Mouse (Mus musculus) ovary, postnatal 10 days (tissue): ENCODE data around the gene Ralgps1.

Experiments used
- DNase-seq: peaks from one replicate; pipeline ENCODE4 v3.0.0; 2022; ENCODE audit warnings: low spot score

The Ralgps1 gene

GRCm38 (mm10) chr2:33321641-33322040 is 49.6 kb downstream of the Ralgps1 start:
- no peak for DNase-seq

- no peak for DNase-seq
Measured at GRCm38 (mm10) chr2:33321031-33321430, 50.3 kb downstream of the Ralgps1 start.

- no peak for DNase-seq
Measured at GRCm38 (mm10) chr2:33320568-33320967, 50.7 kb downstream of the Ralgps1 start.

GRCm38 (mm10) chr2:33319934-33320333 is 51.4 kb downstream of the Ralgps1 start:
- no peak for DNase-seq

- no peak for DNase-seq
Measured at GRCm38 (mm10) chr2:33319455-33319854, 51.8 kb downstream of the Ralgps1 start.

- no peak for DNase-seq
Measured at GRCm38 (mm10) chr2:33318491-33318964, 52.8 kb downstream of the Ralgps1 start.

- peak; percentile 63 for DNase-seq
Measured at GRCm38 (mm10) chr2:33316516-33316915, 54.8 kb downstream of the Ralgps1 start.

GRCm38 (mm10) chr2:33316063-33316405 is 55.3 kb downstream of the Ralgps1 start:
- DNase-seq = no peak

- no peak for DNase-seq
Measured at GRCm38 (mm10) chr2:33315233-33316062, 55.8 kb downstream of the Ralgps1 start.

GRCm38 (mm10) chr2:33309426-33309825 is 61.9 kb downstream of the Ralgps1 start:
- no peak for DNase-seq

- DNase-seq = no peak
Measured at GRCm38 (mm10) chr2:33306565-33306964, 64.7 kb downstream of the Ralgps1 start.

GRCm38 (mm10) chr2:33303416-33303947 is 67.8 kb downstream of the Ralgps1 start:
- DNase-seq = no peak

- DNase-seq = no peak
Measured at GRCm38 (mm10) chr2:33302828-33303227, 68.5 kb downstream of the Ralgps1 start.

GRCm38 (mm10) chr2:33302405-33302804 is 68.9 kb downstream of the Ralgps1 start:
- no peak for DNase-seq

GRCm38 (mm10) chr2:33300371-33301046 is 70.8 kb downstream of the Ralgps1 start:
- DNase-seq = no peak

- no peak for DNase-seq
Measured at GRCm38 (mm10) chr2:33298928-33299327, 72.4 kb downstream of the Ralgps1 start.

- no peak for DNase-seq
Measured at GRCm38 (mm10) chr2:33295115-33295514, 76.2 kb downstream of the Ralgps1 start.

- DNase-seq = no peak
Measured at GRCm38 (mm10) chr2:33292057-33292456, 79.2 kb downstream of the Ralgps1 start.

GRCm38 (mm10) chr2:33290491-33290890 is 80.8 kb downstream of the Ralgps1 start:
- no peak for DNase-seq

GRCm38 (mm10) chr2:33288837-33289236 is 82.4 kb downstream of the Ralgps1 start:
- DNase-seq = no peak

- DNase-seq = no peak
Measured at GRCm38 (mm10) chr2:33283674-33284073, 87.6 kb downstream of the Ralgps1 start.

GRCm38 (mm10) chr2:33282877-33283276 is 88.4 kb downstream of the Ralgps1 start:
- DNase-seq = peak; percentile 34

GRCm38 (mm10) chr2:33281807-33282206 is 89.5 kb downstream of the Ralgps1 start:
- DNase-seq = no peak
